Mouse (Mus musculus) heart, embryonic 12.5 days (tissue): ENCODE measurements at regions not wholly inside any gene's neighbourhood (a gene's known extent, or its start where the extent isn't known, plus 50 kb on each side); places are given as distances from the start of the nearest gene placed in this dataset.

Experiments
- ATAC-seq: fragments of 200-750 bp; cut with Nextera tagmentation; 2 replicates; pipeline ENCODE4 v1.8.0; 2017; ENCODE audit warnings: moderate TSS enrichment, moderate library complexity; ENCODE audit not compliant: insufficient number of reproducible peaks, low FRiP score
- H3K27ac ChIP-seq: fragments of 300-500 bp; sonication (generic); 2 replicates; pipeline ENCODE4 v1.5.1; 2016; ENCODE audit warnings: mild to moderate bottlenecking, moderate library complexity; ENCODE audit not compliant: poor library complexity, severe bottlenecking
- H3K27me3 ChIP-seq: fragments of 300-500 bp; sonication (generic); replicated peaks from 2 replicates; pipeline ENCODE4 v1.6.1; 2016; ENCODE audit warnings: mild to moderate bottlenecking, moderate library complexity
- H3K36me3 ChIP-seq: fragments of 300-500 bp; sonication (generic); 2 replicates; pipeline ENCODE4 v1.6.1; 2016; ENCODE audit warnings: mild to moderate bottlenecking, moderate library complexity
- H3K4me1 ChIP-seq: fragments of 300-500 bp; sonication (generic); replicated peaks from 2 replicates; pipeline ENCODE4 v1.6.1; 2016; ENCODE audit warnings: mild to moderate bottlenecking
- H3K4me2 ChIP-seq: fragments of 300-500 bp; sonication (generic); 2 replicates; pipeline ENCODE4 v1.6.1; 2016; ENCODE audit warnings: mild to moderate bottlenecking, moderate library complexity
- H3K4me3 ChIP-seq: fragments of 300-500 bp; sonication (generic); 2 replicates; pipeline ENCODE4 v1.5.1; 2016; ENCODE audit warnings: mild to moderate bottlenecking
- H3K9ac ChIP-seq: fragments of 300-500 bp; sonication (generic); 2 replicates; pipeline ENCODE4 v1.6.1; 2016; ENCODE audit warnings: mild to moderate bottlenecking, moderate library complexity
- H3K9me3 ChIP-seq: fragments of 300-500 bp; sonication (generic); replicated peaks from 2 replicates; pipeline ENCODE4 v1.6.1; 2016; ENCODE audit warnings: mild to moderate bottlenecking, moderate library complexity
- whole genome bisulfite sequencing: fragments of 180-500 bp; shearing (Covaris S2); methylation state at CpG from one replicate; pipeline ENCODE4 v1.1.7; 2016; 5-methylcytosine and 5-hydroxymethylcytosine counted together

GRCm38 (mm10) chr6:49701453-49701852 is 121.1 kb upstream of the Npy start:
- no peak overlapping the region for H3K4me3 ChIP-seq
- no peaks in the 10 kb centered on the region for H3K4me1 ChIP-seq
- 79% methylated on average over 7 of the region's 7 CpGs for WGBS
- H3K9ac ChIP-seq: no peak overlapping the region
- no peaks in the 10 kb centered on the region for H3K36me3 ChIP-seq
- no peak overlapping the region for H3K27ac ChIP-seq
- no peak for ATAC-seq
- H3K9me3 ChIP-seq: peaks cover 9% of the 10 kb centered on the region; the same call in 1 of the 2 replicates
- H3K27me3 ChIP-seq: no peaks in the 10 kb centered on the region
- no peak overlapping the region for H3K4me2 ChIP-seq

GRCm38 (mm10) chr6:49712980-49713379 is 109.5 kb upstream of the Npy start:
- Histone ChIP-seq H3K27ac (no peak overlapping the region), H3K4me2 (no peak overlapping the region), H3K9ac (no peak overlapping the region), H3K4me1 (peaks cover 9% of the 10 kb centered on the region; the same call in 1 of the 2 replicates), H3K36me3 (no peaks in the 10 kb centered on the region), H3K27me3 (no peaks in the 10 kb centered on the region), H3K4me3 (no peak overlapping the region), H3K9me3 (no peaks in the 10 kb centered on the region)
- 81% methylated on average over 1 of the region's 1 CpGs for WGBS
- no peak for ATAC-seq

- no peak overlapping the region for H3K4me3 ChIP-seq
- no peaks in the 10 kb centered on the region for H3K36me3 ChIP-seq
- peaks cover 7% of the 10 kb centered on the region; the same call in 1 of the 2 replicates for H3K4me1 ChIP-seq
- H3K27me3 ChIP-seq: no peaks in the 10 kb centered on the region
- H3K4me2 ChIP-seq: no peak overlapping the region
- no peak overlapping the region for H3K9ac ChIP-seq
- H3K27ac ChIP-seq: no peak overlapping the region
- H3K9me3 ChIP-seq: no peaks in the 10 kb centered on the region
- 0% methylated on average over 2 of the region's 2 CpGs for WGBS
- no peak; the same call in 1 of the 2 replicates for ATAC-seq
Observed at GRCm38 (mm10) chr6:49716520-49716919, 106.0 kb upstream of the Npy start.

- WGBS: 16% methylated on average over 1 of the region's 1 CpGs
- H3K4me2 ChIP-seq: no peak overlapping the region
- H3K9ac ChIP-seq: no peak overlapping the region
- no peaks in the 10 kb centered on the region for H3K9me3 ChIP-seq
- no peak for ATAC-seq
- peaks cover 7% of the 10 kb centered on the region; the same call in 1 of the 2 replicates for H3K4me1 ChIP-seq
- H3K36me3 ChIP-seq: no peaks in the 10 kb centered on the region
- 0 out of 2 replicates have a peak overlapping the region, but pooled peaks have one; percentile 7 for H3K27ac ChIP-seq
- H3K27me3 ChIP-seq: no peaks in the 10 kb centered on the region
- no peak overlapping the region for H3K4me3 ChIP-seq
Observed at GRCm38 (mm10) chr6:49716945-49717344, 105.6 kb upstream of the Npy start.

GRCm38 (mm10) chr6:49733191-49733590 is 89.3 kb upstream of the Npy start:
- no peaks in the 10 kb centered on the region for H3K27me3 ChIP-seq
- ATAC-seq: no peak
- WGBS: 59% methylated on average over 5 of the region's 5 CpGs
- H3K4me2 ChIP-seq: no peak overlapping the region
- no peak overlapping the region for H3K4me3 ChIP-seq
- no peaks in the 10 kb centered on the region for H3K9me3 ChIP-seq
- H3K36me3 ChIP-seq: no peaks in the 10 kb centered on the region
- no peaks in the 10 kb centered on the region for H3K4me1 ChIP-seq
- no peak overlapping the region for H3K9ac ChIP-seq
- no peak overlapping the region for H3K27ac ChIP-seq

- H3K4me1 ChIP-seq: no peaks in the 10 kb centered on the region
- WGBS: 66% methylated on average over 3 of the region's 3 CpGs
- H3K36me3 ChIP-seq: no peaks in the 10 kb centered on the region
- H3K9ac ChIP-seq: no peak overlapping the region
- no peak overlapping the region for H3K4me2 ChIP-seq
- H3K9me3 ChIP-seq: no peaks in the 10 kb centered on the region
- no peak for ATAC-seq
- H3K4me3 ChIP-seq: no peak overlapping the region
- peaks cover 7% of the 10 kb centered on the region; the same call in 1 of the 2 replicates for H3K27me3 ChIP-seq
- H3K27ac ChIP-seq: no peak overlapping the region
Observed at GRCm38 (mm10) chr6:49743157-49743556, 79.4 kb upstream of the Npy start.

- H3K4me1 ChIP-seq: no peaks in the 10 kb centered on the region
- 84% methylated on average over 4 of the region's 4 CpGs for WGBS
- ATAC-seq: no peak
Observed at GRCm38 (mm10) chr6:49745301-49745700, 77.2 kb upstream of the Npy start.

GRCm38 (mm10) chr6:49750544-49750943 is 72.0 kb upstream of the Npy start:
- Histone ChIP-seq H3K27ac (no peak overlapping the region), H3K4me1 (no peaks in the 10 kb centered on the region), H3K4me2 (no peak overlapping the region), H3K36me3 (no peaks in the 10 kb centered on the region), H3K4me3 (no peak overlapping the region), H3K9ac (no peak overlapping the region), H3K27me3 (peaks cover 7% of the 10 kb centered on the region; the same call in 1 of the 2 replicates), H3K9me3 (no peaks in the 10 kb centered on the region)
- no peak for ATAC-seq
- WGBS: 61% methylated on average over 2 of the region's 2 CpGs

More at GRCm38 (mm10) chr6:49745301-49745700, 77.2 kb upstream of the Npy start:
- no peak overlapping the region for H3K9ac ChIP-seq
- no peaks in the 10 kb centered on the region for H3K9me3 ChIP-seq
- no peak overlapping the region for H3K27ac ChIP-seq
- H3K36me3 ChIP-seq: no peaks in the 10 kb centered on the region
- H3K4me3 ChIP-seq: no peak overlapping the region
- peaks cover 7% of the 10 kb centered on the region; the same call in 1 of the 2 replicates for H3K27me3 ChIP-seq
- no peak overlapping the region for H3K4me2 ChIP-seq

GRCm38 (mm10) chr6:49759614-49760013 is 62.9 kb upstream of the Npy start:
- no peaks in the 10 kb centered on the region for H3K4me1 ChIP-seq
- no peak overlapping the region for H3K27ac ChIP-seq
- H3K4me2 ChIP-seq: no peak overlapping the region
- WGBS: 79% methylated on average over 6 of the region's 6 CpGs
- H3K4me3 ChIP-seq: no peak overlapping the region
- H3K9me3 ChIP-seq: no peaks in the 10 kb centered on the region
- ATAC-seq: no peak
- no peak overlapping the region for H3K9ac ChIP-seq
- H3K27me3 ChIP-seq: no peaks in the 10 kb centered on the region
- no peaks in the 10 kb centered on the region for H3K36me3 ChIP-seq

GRCm38 (mm10) chr6:49764746-49765145 is 57.8 kb upstream of the Npy start:
- H3K4me1 ChIP-seq: no peaks in the 10 kb centered on the region
- no peaks in the 10 kb centered on the region for H3K9me3 ChIP-seq
- WGBS: 79% methylated on average over 4 of the region's 4 CpGs
- H3K4me2 ChIP-seq: no peak overlapping the region
- H3K4me3 ChIP-seq: no peak overlapping the region
- H3K9ac ChIP-seq: no peak overlapping the region
- no peak for ATAC-seq
- no peak overlapping the region for H3K27ac ChIP-seq
- H3K36me3 ChIP-seq: no peaks in the 10 kb centered on the region
- no peaks in the 10 kb centered on the region for H3K27me3 ChIP-seq

GRCm38 (mm10) chr6:49769904-49770720 is 52.4 kb upstream of the Npy start:
- Histone ChIP-seq H3K27ac (no peak overlapping the region), H3K4me1 (peaks cover 4% of the 10 kb centered on the region; the same call in 1 of the 2 replicates), H3K4me3 (no peak overlapping the region), H3K4me2 (no peak overlapping the region), H3K9me3 (no peaks in the 10 kb centered on the region), H3K27me3 (no peaks in the 10 kb centered on the region), H3K36me3 (no peaks in the 10 kb centered on the region), H3K9ac (no peak overlapping the region)
- 83% methylated on average over 11 of the region's 11 CpGs for WGBS
- ATAC-seq: no peak
